8 mouse cellular contexts compared by ENCODE assay signal in the genomic region with DNA sequence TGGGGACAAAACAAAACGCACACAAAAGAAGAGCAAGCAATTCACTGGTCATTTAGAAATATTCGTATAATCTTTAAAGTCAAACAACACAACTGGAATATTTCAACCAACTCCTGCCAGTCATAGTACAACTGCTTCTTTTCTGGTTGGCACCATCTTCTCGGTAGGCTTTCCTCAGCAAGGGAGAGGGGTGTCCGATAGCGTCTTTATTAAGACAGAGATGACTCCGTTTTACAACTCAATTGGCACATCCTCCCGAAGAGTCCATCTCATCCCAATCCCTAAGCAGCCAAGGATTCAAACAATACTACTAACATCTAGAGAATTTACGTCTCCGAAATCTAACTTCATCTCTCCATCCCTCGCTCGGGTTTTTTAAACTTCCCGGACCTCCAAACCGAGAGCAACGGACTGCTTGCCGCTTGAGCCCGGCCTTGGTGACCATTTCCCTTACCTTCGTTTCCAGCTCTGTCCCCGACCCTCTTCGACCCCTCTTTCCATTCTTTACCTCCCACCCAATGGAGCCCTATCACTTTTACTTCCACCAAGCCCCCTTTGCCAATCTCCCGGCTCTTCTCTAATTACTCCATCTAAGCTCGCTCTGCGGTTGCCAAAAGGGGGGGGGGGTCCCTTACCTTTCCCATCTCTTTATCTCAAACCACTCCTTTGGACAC. TPM values are rescaled to one million over a fixed set of nuclear protein-coding genes. Genes with fewer than 3 reads are reported as not detected.
DNase-seq lines count a peak whose midpoint lies in the region; ATAC-seq and TF ChIP-seq lines count a peak whose summit lies in the region.

No protein-coding gene starts in this region.

- H3K27me3 ChIP-seq in kidney, adult 2 months (replicated peaks; ENCODE audit: control insufficient read depth, insufficient read depth, low read length): no peaks in the 10 kb centered on the region
- no peaks in the 10 kb centered on the region for H3K27me3 ChIP-seq in hindbrain, embryonic 11.5 days (ENCODE audit: control insufficient read depth, insufficient read depth, low read length)
- H3K27me3 ChIP-seq in midbrain, embryonic 11.5 days (ENCODE audit: control insufficient read depth, insufficient read depth, low read length): no peaks in the 10 kb centered on the region

- no peak for TF ChIP-seq POLR2A in kidney, adult 2 months (IDR thresholded peaks at IDR 0.05; ENCODE audit: low read depth, low read length)
- no peak for TF ChIP-seq POLR2A in bone marrow macrophage, adult 2 months (IDR thresholded peaks at IDR 0.05; ENCODE audit: borderline replicate concordance, low read depth, low read length)

- peak overlapping the region; percentile 75 for H3K9ac ChIP-seq in hindbrain, embryonic 11.5 days (ENCODE audit: low read depth, low read length)
- peak overlapping the region; percentile 81 for H3K9ac ChIP-seq in midbrain, embryonic 11.5 days (ENCODE audit: low read length)

- peak overlapping the region; percentile 88 for H3K4me3 ChIP-seq in kidney, adult 2 months (ENCODE audit: insufficient read depth, low read depth, low read length)
- peak overlapping the region; percentile 82 for H3K4me3 ChIP-seq in bone marrow macrophage, adult 2 months (ENCODE audit: insufficient read depth, low read length)
- peak overlapping the region; percentile 74 for H3K4me3 ChIP-seq in hindbrain, embryonic 11.5 days (ENCODE audit: low read depth, low read length)
- H3K4me3 ChIP-seq in midbrain, embryonic 11.5 days (ENCODE audit: low read depth, low read length): peak overlapping the region; percentile 82

- H3K9me3 ChIP-seq in hindbrain, embryonic 11.5 days (ENCODE audit: control insufficient read depth, low read length): no peaks in the 10 kb centered on the region
- H3K9me3 ChIP-seq in midbrain, embryonic 11.5 days (ENCODE audit: control insufficient read depth, low read length): no peaks in the 10 kb centered on the region

- ATAC-seq in hindbrain, embryonic 11.5 days (ENCODE audit: low FRiP score): no peak
- no peak; the same call in 1 of the 2 replicates for ATAC-seq in midbrain, embryonic 11.5 days (ENCODE audit: low FRiP score)

- H3K4me2 ChIP-seq in hindbrain, embryonic 11.5 days (replicated peaks; ENCODE audit: low read depth, low read length): peak overlapping the region; percentile 59
- peak overlapping the region; percentile 67 for H3K4me2 ChIP-seq in midbrain, embryonic 11.5 days

- peaks cover 7% of the 10 kb centered on the region; the same call in 1 of the 2 replicates for H3K4me1 ChIP-seq in kidney, adult 2 months (ENCODE audit: control insufficient read depth, insufficient read depth, low read length)
- peaks cover 15% of the 10 kb centered on the region for H3K4me1 ChIP-seq in bone marrow macrophage, adult 2 months (ENCODE audit: control insufficient read depth, insufficient read depth, low read length)
- H3K4me1 ChIP-seq in hindbrain, embryonic 11.5 days (replicated peaks; ENCODE audit: control insufficient read depth, insufficient read depth, low read length): peaks cover 14% of the 10 kb centered on the region
- peaks cover 19% of the 10 kb centered on the region for H3K4me1 ChIP-seq in midbrain, embryonic 11.5 days (ENCODE audit: control insufficient read depth, insufficient read depth, low read length)

- 4% methylated on average over 22 of the region's 22 CpGs for WGBS in kidney, adult 2 months
- 1% methylated on average over 22 of the region's 22 CpGs for WGBS in hindbrain, embryonic 11.5 days
- 1% methylated on average over 22 of the region's 22 CpGs for WGBS in midbrain, embryonic 11.5 days

- H3K27ac ChIP-seq in kidney, adult 2 months (ENCODE audit: insufficient read depth, low read depth, low read length): no peak overlapping the region
- no peak overlapping the region for H3K27ac ChIP-seq in bone marrow macrophage, adult 2 months (ENCODE audit: insufficient read depth, low read depth, low read length)
- H3K27ac ChIP-seq in hindbrain, embryonic 11.5 days (ENCODE audit: low read depth, low read length): peak overlapping the region; percentile 78
- peak overlapping the region; percentile 76 for H3K27ac ChIP-seq in midbrain, embryonic 11.5 days (ENCODE audit: low read depth, low read length)

- H3K36me3 ChIP-seq in kidney, adult 2 months (ENCODE audit: control insufficient read depth, insufficient read depth, low read length): no peaks in the 10 kb centered on the region
- no peaks in the 10 kb centered on the region for H3K36me3 ChIP-seq in hindbrain, embryonic 11.5 days (ENCODE audit: control insufficient read depth, insufficient read depth, low read length)
- H3K36me3 ChIP-seq in midbrain, embryonic 11.5 days (ENCODE audit: control insufficient read depth, insufficient read depth, low read length): no peaks in the 10 kb centered on the region

- no peak for TF ChIP-seq CTCF in kidney, adult 2 months (conservative IDR thresholded peaks at IDR 0.05; ENCODE audit: insufficient read depth, insufficient read length, low read depth, low read length)
- no peak for TF ChIP-seq CTCF in bone marrow macrophage, adult 2 months (IDR thresholded peaks at IDR 0.05; ENCODE audit: low read depth, low read length)

- intact Hi-C loops in gastrocnemius, postnatal 36 days (cut with DNase I): loop anchor here (5.0 kb wide), 1 partner anchor 64 kb away; no protein-coding TSS in a partner anchor

- peak; percentile 10 for DNase-seq in kidney, adult 2 months
- DNase-seq in kidney, adult 11 months: no peak
- no peak for DNase-seq in hindbrain, embryonic 11.5 days (ENCODE audit: low spot score)
- DNase-seq in midbrain, embryonic 11.5 days (ENCODE audit: low spot score, missing footprints): no peak
- no peak for DNase-seq in gastrocnemius, postnatal 36 days
- DNase-seq in retina, embryonic 14.5 days (ENCODE audit: low spot score): no peak
- DNase-seq in lung, adult 18-20 months: no peak

RNA-seq across cellular contexts. Expression of a gene that starts 0.6 kb away (rescaled TPM):
- 4.6 and 5.0 TPM in 2 replicates for polyA plus RNA-seq in kidney, adult 2 months (2012; rRNA removed)
- 16.0 and 27.9 TPM in 2 replicates for polyA plus RNA-seq in bone marrow macrophage, adult 2 months (2012; ENCODE audit: insufficient read depth, insufficient read length, missing spikeins)
- polyA plus RNA-seq in hindbrain, embryonic 11.5 days (2014; fragmentation: Nextera tagmentation; extraction: Ambion mirVana): 21.9 and 27.7 TPM in 2 replicates
- 22.0 and 25.7 TPM in 2 replicates for polyA plus RNA-seq in midbrain, embryonic 11.5 days (2014; fragmentation: Nextera tagmentation; extraction: Ambion mirVana)
- 1 to 10 TPM; 2.4 to 3.5 TPM for total RNA-seq in gastrocnemius, postnatal 36 days (2021)

Comparison
In these comparisons a context has a peak if more than half of its experiments do, and no peak if none do; other contexts are left out.
1. H3K27ac ChIP-seq: peak in hindbrain, embryonic 11.5 days (single experiment) and midbrain, embryonic 11.5 days (single experiment); none in kidney, adult 2 months (single experiment) and bone marrow macrophage, adult 2 months (single experiment).
2. Peak in every context shown above with its lines, with median percentiles within 50 percentile points of each other: H3K4me3 ChIP-seq.